11 mouse cellular contexts compared by ENCODE assay signal in genomic region chr5:122144825-122145224, GRCm38 (mm10). TPM values are rescaled to one million over a fixed set of nuclear protein-coding genes. Genes with fewer than 3 reads are reported as not detected.
DNase-seq lines count a peak whose midpoint lies in the region; ATAC-seq and TF ChIP-seq lines count a peak whose summit lies in the region.
"Had no signal": no experiment of that assay in that cellular context is flagged by ENCODE, and none has a peak within 500 bp of the region (broad histone marks: within the 10 kb centered on the region; RNA-seq: fewer than 3 reads in every experiment).

No protein-coding gene starts in this region.

- H3K4me1 ChIP-seq in heart, adult 2 months (ENCODE audit: control insufficient read depth, insufficient read depth, low read length) = peaks cover 13% of the 10 kb centered on the region
- peaks cover 24% of the 10 kb centered on the region for H3K4me1 ChIP-seq in testis, adult 2 months (ENCODE audit: control insufficient read depth, insufficient read depth, low read length)
- H3K4me1 ChIP-seq in liver, embryonic 16.5 days (ENCODE audit: control insufficient read depth, low read depth, low read length) = peaks cover 12% of the 10 kb centered on the region
- H3K4me1 ChIP-seq in forebrain, embryonic 15.5 days = no peaks in the 10 kb centered on the region

- no peaks in the 10 kb centered on the region for H3K9me3 ChIP-seq in liver, embryonic 16.5 days (replicated peaks; ENCODE audit: control insufficient read depth, low read length)
- H3K9me3 ChIP-seq in forebrain, embryonic 15.5 days = no peaks in the 10 kb centered on the region

- no peak for TF ChIP-seq CTCF in heart, adult 2 months (IDR thresholded peaks at IDR 0.05)
- no peak for TF ChIP-seq CTCF in testis, adult 2 months (IDR thresholded peaks at IDR 0.05; ENCODE audit: control insufficient read depth, insufficient read depth, insufficient replicate concordance, low read depth, low read length)

- TF ChIP-seq POLR2A in heart, adult 2 months (IDR thresholded peaks at IDR 0.05; ENCODE audit: insufficient read depth, low read depth, low read length) = no peak
- no peak for TF ChIP-seq POLR2A in testis, adult 2 months (IDR thresholded peaks at IDR 0.05; ENCODE audit: control insufficient read depth, low read depth, low read length)

- H3K36me3 ChIP-seq in heart, adult 2 months (ENCODE audit: control insufficient read depth, insufficient read depth, low read length) = no peaks in the 10 kb centered on the region
- H3K36me3 ChIP-seq in testis, adult 2 months (ENCODE audit: control insufficient read depth, insufficient read depth, low read length) = no peaks in the 10 kb centered on the region
- no peaks in the 10 kb centered on the region for H3K36me3 ChIP-seq in liver, embryonic 16.5 days (ENCODE audit: control insufficient read depth, insufficient read depth)
- H3K36me3 ChIP-seq in forebrain, embryonic 15.5 days = no peaks in the 10 kb centered on the region

- ATAC-seq in liver, embryonic 16.5 days (ENCODE audit: low read depth) = no peak
- ATAC-seq in forebrain, embryonic 15.5 days (replicated peaks) = no peak

- no peak overlapping the region for H3K4me3 ChIP-seq in heart, adult 2 months
- H3K4me3 ChIP-seq in testis, adult 2 months (ENCODE audit: control insufficient read depth, low read depth, low read length) = peak overlapping the region; percentile 87
- H3K4me3 ChIP-seq in liver, embryonic 16.5 days (ENCODE audit: low read depth, low read length) = peak overlapping the region; percentile 58; the same call in 1 of the 2 replicates
- no peak overlapping the region for H3K4me3 ChIP-seq in forebrain, embryonic 15.5 days

- H3K79me2 ChIP-seq in heart, adult 2 months (replicated peaks; ENCODE audit: control insufficient read depth, insufficient read depth, low read length) = no peaks in the 10 kb centered on the region

- TF ChIP-seq EP300 in heart, adult 2 months (IDR thresholded peaks at IDR 0.05; ENCODE audit: insufficient read depth, low read depth, low read length) = no peak

- H3K27me3 ChIP-seq in heart, adult 2 months (ENCODE audit: control insufficient read depth, insufficient read depth, low read length) = no peaks in the 10 kb centered on the region
- H3K27me3 ChIP-seq in testis, adult 2 months (ENCODE audit: control insufficient read depth, insufficient read depth, low read length) = no peaks in the 10 kb centered on the region
- H3K27me3 ChIP-seq in liver, embryonic 16.5 days (ENCODE audit: control insufficient read depth, insufficient read depth, low read depth, low read length) = no peaks in the 10 kb centered on the region
- H3K27me3 ChIP-seq in forebrain, embryonic 15.5 days = no peaks in the 10 kb centered on the region

- intact Hi-C loops in heart, adult 2 months (cut with DNase I) = loop anchor here (2.0 kb wide), 1 partner anchor 14 kb away; the partner anchor contains the start of gene Ppp1cc
- intact Hi-C loops in heart, postnatal 25 days (cut with DNase I) = no loop called here

- peak overlapping the region; percentile 84 for H3K27ac ChIP-seq in heart, adult 2 months
- H3K27ac ChIP-seq in testis, adult 2 months (ENCODE audit: control insufficient read depth, insufficient read depth, low read depth, low read length) = peak overlapping the region; percentile 94; the same call in 1 of the 2 replicates
- H3K27ac ChIP-seq in liver, embryonic 16.5 days (ENCODE audit: low read length) = peak overlapping the region; percentile 83
- no peak overlapping the region for H3K27ac ChIP-seq in forebrain, embryonic 15.5 days (replicated peaks)

- peak overlapping the region; percentile 71 for H3K4me2 ChIP-seq in liver, embryonic 16.5 days (ENCODE audit: low read depth, low read length)
- H3K4me2 ChIP-seq in forebrain, embryonic 15.5 days (replicated peaks) = no peak overlapping the region

- peak overlapping the region; percentile 1; the same call in 1 of the 2 replicates for H3K9ac ChIP-seq in heart, adult 2 months (ENCODE audit: low read depth, low read length)
- H3K9ac ChIP-seq in liver, embryonic 16.5 days (ENCODE audit: low read depth, low read length) = no peak overlapping the region
- no peak overlapping the region for H3K9ac ChIP-seq in forebrain, embryonic 15.5 days (replicated peaks)

- WGBS in heart, adult 2 months = 82% methylated on average over 4 of the region's 4 CpGs
- 57% methylated on average over 4 of the region's 4 CpGs for WGBS in liver, embryonic 16.5 days (ENCODE audit: insufficient replicate concordance)
- WGBS in forebrain, embryonic 15.5 days = 85% methylated on average over 4 of the region's 4 CpGs

- DNase-seq in heart, adult 2 months = peak in 1 of 2 experiments; percentile 24
- no peak for DNase-seq in heart, postnatal 25 days (ENCODE audit: low spot score)
- no peak for DNase-seq in testis, postnatal 10 days (ENCODE audit: low spot score)
- DNase-seq in thymus, postnatal 10 days (ENCODE audit: low spot score in 2 of 2) = no peak
- no peak for DNase-seq in right cerebral cortex, adult 2 months (ENCODE audit: low spot score in 2 of 2)
- DNase-seq: gastrocnemius, postnatal 14 days; right cerebral cortex, postnatal 25 days had no signal

RNA-seq across cellular contexts. Expression of gene Ccdc63, which starts 4.2 kb away (rescaled TPM):
- under 1 TPM in 1 of 2 experiments, not detected in 1; 0.16 TPM for total RNA-seq in heart, adult 2 months (2021)
- 0.08 and 0.12 TPM in 2 replicates for polyA plus RNA-seq in heart, adult 2 months (2012; rRNA removed)
- total RNA-seq in heart, postnatal 25 days (2021) = not detected
- 288 and 313 TPM in 2 replicates for polyA plus RNA-seq in testis, adult 2 months (2012; rRNA removed)
- polyA plus RNA-seq in liver, embryonic 16.5 days (2015; fragmentation: Nextera tagmentation; extraction: Ambion mirVana) = not detected in 2 replicates
- not detected in 2 replicates for polyA plus RNA-seq in forebrain, embryonic 15.5 days (2015; fragmentation: Nextera tagmentation; extraction: Ambion mirVana)
- total RNA-seq: gastrocnemius, postnatal 14 days had no signal
- polyA plus RNA-seq: limb, embryonic 11.5 days had no signal

RNA-seq across cellular contexts. Expression of gene Ppp1cc, which starts 13.3 kb away (rescaled TPM):
- 100 to 1,000 TPM; 101 to 127 TPM for total RNA-seq in heart, adult 2 months (2021)
- polyA plus RNA-seq in heart, adult 2 months (2012; rRNA removed) = 59.7 and 87.8 TPM in 2 replicates
- total RNA-seq in heart, postnatal 25 days (2021) = 100 to 1,000 TPM; 113 to 128 TPM
- polyA plus RNA-seq in testis, adult 2 months (2012; rRNA removed) = 524 and 547 TPM in 2 replicates
- 109 and 114 TPM in 2 replicates for polyA plus RNA-seq in liver, embryonic 16.5 days (2015; fragmentation: Nextera tagmentation; extraction: Ambion mirVana)
- polyA plus RNA-seq in forebrain, embryonic 15.5 days (2015; fragmentation: Nextera tagmentation; extraction: Ambion mirVana) = 273 and 275 TPM in 2 replicates

RNA-seq across cellular contexts. Expression of gene Myl2, which starts 44.1 kb away (rescaled TPM):
- total RNA-seq in heart, adult 2 months (2021) = over 10,000 TPM; 18,797 to 22,206 TPM
- 7,725 and 11,177 TPM in 2 replicates for polyA plus RNA-seq in heart, adult 2 months (2012; rRNA removed)
- total RNA-seq in heart, postnatal 25 days (2021) = over 10,000 TPM; 18,094 to 20,102 TPM
- polyA plus RNA-seq in testis, adult 2 months (2012; rRNA removed) = 1.4 and 1.5 TPM in 2 replicates
- polyA plus RNA-seq in liver, embryonic 16.5 days (2015; fragmentation: Nextera tagmentation; extraction: Ambion mirVana) = 1.9 and 2.3 TPM in 2 replicates
- polyA plus RNA-seq in forebrain, embryonic 15.5 days (2015; fragmentation: Nextera tagmentation; extraction: Ambion mirVana) = 0.28 and 3.6 TPM in 2 replicates

Comparison
In these comparisons a context has a peak if more than half of its experiments do, and no peak if none do; other contexts are left out.
1. H3K4me3 ChIP-seq: peak in testis, adult 2 months (single experiment) and liver, embryonic 16.5 days (single experiment); none in heart, adult 2 months (single experiment) and forebrain, embryonic 15.5 days (single experiment).
2. RNA of gene Ccdc63, which starts 4.2 kb away (polyA plus RNA-seq): 288 to 313 TPM in testis, adult 2 months; not detected in forebrain, embryonic 15.5 days, 0.08 to 0.12 TPM in heart, adult 2 months and not detected in liver, embryonic 16.5 days; every median in the first group is over 100 times any median in the second.
3. RNA of gene Myl2, which starts 44.1 kb away (polyA plus RNA-seq): 7,725 to 11,177 TPM in heart, adult 2 months; 1.9 to 2.3 TPM in liver, embryonic 16.5 days, 1.4 to 1.5 TPM in testis, adult 2 months and 0.28 to 3.6 TPM in forebrain, embryonic 15.5 days; every median in the first group is over 1,000 times any median in the second.